Mouse (Mus musculus) kidney, postnatal 0 days (tissue): ENCODE measurements around the gene Large2. TPM values are rescaled to one million over a fixed set of nuclear protein-coding genes. Genes with fewer than 3 reads are reported as not detected.

Source experiments
- ATAC-seq: fragments of 200-750 bp; cut with Nextera tagmentation; replicated peaks from 2 replicates; pipeline ENCODE4 v1.8.0; 2017; ENCODE audit warnings: low read depth, moderate number of reproducible peaks, moderate TSS enrichment, moderate library complexity; ENCODE audit not compliant: low FRiP score
- DNase-seq: peaks from one replicate; pipeline ENCODE4 v3.0.0-alpha.2; 2016; ENCODE audit warnings: low spot score
- H3K27ac ChIP-seq: fragments of 300-500 bp; sonication (generic); 2 replicates; pipeline ENCODE4 v1.5.1; 2014; ENCODE audit warnings: mild to moderate bottlenecking
- H3K27me3 ChIP-seq: fragments of 300-500 bp; sonication (generic); 2 replicates; pipeline ENCODE4 v1.6.1; 2014; ENCODE audit warnings: low read length, mixed read lengths; ENCODE audit not compliant: insufficient read depth
- H3K36me3 ChIP-seq: fragments of 300-500 bp; sonication (generic); 2 replicates; pipeline ENCODE4 v1.6.1; 2014; ENCODE audit warnings: low read length, mixed read lengths; ENCODE audit not compliant: insufficient read depth
- H3K4me1 ChIP-seq: fragments of 300-500 bp; sonication (generic); replicated peaks from 2 replicates; pipeline ENCODE4 v1.6.1; 2014; ENCODE audit warnings: antibody characterized with exemption, low read length, mixed read lengths; ENCODE audit not compliant: insufficient read depth
- H3K4me2 ChIP-seq: fragments of 300-500 bp; sonication (generic); 2 replicates; pipeline ENCODE4 v1.6.1; 2014; ENCODE audit warnings: mild to moderate bottlenecking, low read length, moderate library complexity, mixed read lengths
- H3K4me3 ChIP-seq: fragments of 300-500 bp; sonication (generic); replicated peaks from 2 replicates; pipeline ENCODE4 v1.5.1; 2014; ENCODE audit warnings: low read depth, low read length
- H3K9ac ChIP-seq: fragments of 300-500 bp; sonication (generic); 2 replicates; pipeline ENCODE4 v1.6.1; 2014; ENCODE audit warnings: low read depth, low read length
- H3K9me3 ChIP-seq: fragments of 300-500 bp; sonication (generic); replicated peaks from 2 replicates; pipeline ENCODE4 v1.6.1; 2016; ENCODE audit warnings: low read length, inconsistent platforms, mixed read lengths
- CTCF ChIP-seq: IDR thresholded peaks from 2 replicates; pipeline ENCODE4 v1.5.1; 2016; ENCODE audit warnings: antibody characterized with exemption, low read depth, mild to moderate bottlenecking, moderate library complexity
- WGBS: fragments of 180-500 bp; shearing (Covaris S2); extraction: QIAGEN DNeasy Blood & Tissue Kit; methylation state at CpG from one replicate; pipeline ENCODE4 v1.1.7; 2014; 5-methylcytosine and 5-hydroxymethylcytosine counted together
- polyA plus RNA-seq: library from polyadenylated mRNA; unstranded; fragments of >200 nt; fragmentation: Nextera tagmentation; extraction: Ambion mirVana; gene quantifications from 2 replicates; pipeline ENCODE4 v1.2.1, GENCODE M21; 2015

Large2 gene
- polyA plus RNA-seq, 1 experiment from 2014 or later: 30.6 TPM

- Histone ChIP-seq H3K27ac (peak overlapping the region; percentile 73), H3K27me3 (no peaks in the 10 kb centered on the region; the same call in 1 of the 2 replicates), H3K9ac (peak overlapping the region; percentile 49), H3K4me2 (peak overlapping the region; percentile 56), H3K36me3 (0 out of 2 replicates have a peak, but pooled peaks cover 1% of the 10 kb centered on the region), H3K9me3 (no peaks in the 10 kb centered on the region), H3K4me3 (peak overlapping the region; percentile 24), H3K4me1 (peaks cover 31% of the 10 kb centered on the region)
- DNase-seq: no peak
- no peak for TF ChIP-seq CTCF
- WGBS: 23% methylated on average over 11 of the region's 11 CpGs
- no peak for ATAC-seq
Measured at GRCm38 (mm10) chr2:92391703-92392317, 17.1 kb upstream of the Large2 start.

DNA sequence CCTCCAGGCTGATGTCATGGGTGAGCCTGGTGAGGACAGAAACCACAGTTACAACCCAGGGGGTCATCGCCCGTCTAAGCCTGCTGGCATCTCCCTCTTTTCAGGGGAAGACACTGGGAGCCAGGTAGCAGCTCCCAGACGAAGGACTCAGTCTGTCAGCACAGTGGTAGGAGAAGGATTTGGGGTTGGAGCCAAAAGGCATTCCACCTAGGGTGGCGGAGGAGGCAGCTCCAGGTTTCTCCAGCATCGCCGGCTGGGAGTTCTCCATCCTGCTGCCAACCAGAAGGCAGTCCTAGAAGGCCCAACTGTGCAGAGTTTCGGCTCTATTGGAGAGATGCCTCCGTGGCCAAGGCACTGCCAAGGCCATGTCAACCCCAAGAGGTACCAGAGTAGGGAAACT lies 16.4 kb upstream of the Large2 start:
- TF ChIP-seq CTCF: no peak
- no peaks in the 10 kb centered on the region; the same call in 1 of the 2 replicates for H3K27me3 ChIP-seq
- no peak overlapping the region for H3K4me2 ChIP-seq
- H3K4me1 ChIP-seq: peaks cover 31% of the 10 kb centered on the region
- H3K27ac ChIP-seq: no peak overlapping the region
- H3K9me3 ChIP-seq: no peaks in the 10 kb centered on the region
- DNase-seq: no peak
- H3K4me3 ChIP-seq: no peak overlapping the region
- H3K9ac ChIP-seq: no peak overlapping the region
- 0 out of 2 replicates have a peak, but pooled peaks cover 7% of the 10 kb centered on the region for H3K36me3 ChIP-seq
- 87% methylated on average over 8 of the region's 8 CpGs for WGBS
- ATAC-seq: no peak

DNA sequence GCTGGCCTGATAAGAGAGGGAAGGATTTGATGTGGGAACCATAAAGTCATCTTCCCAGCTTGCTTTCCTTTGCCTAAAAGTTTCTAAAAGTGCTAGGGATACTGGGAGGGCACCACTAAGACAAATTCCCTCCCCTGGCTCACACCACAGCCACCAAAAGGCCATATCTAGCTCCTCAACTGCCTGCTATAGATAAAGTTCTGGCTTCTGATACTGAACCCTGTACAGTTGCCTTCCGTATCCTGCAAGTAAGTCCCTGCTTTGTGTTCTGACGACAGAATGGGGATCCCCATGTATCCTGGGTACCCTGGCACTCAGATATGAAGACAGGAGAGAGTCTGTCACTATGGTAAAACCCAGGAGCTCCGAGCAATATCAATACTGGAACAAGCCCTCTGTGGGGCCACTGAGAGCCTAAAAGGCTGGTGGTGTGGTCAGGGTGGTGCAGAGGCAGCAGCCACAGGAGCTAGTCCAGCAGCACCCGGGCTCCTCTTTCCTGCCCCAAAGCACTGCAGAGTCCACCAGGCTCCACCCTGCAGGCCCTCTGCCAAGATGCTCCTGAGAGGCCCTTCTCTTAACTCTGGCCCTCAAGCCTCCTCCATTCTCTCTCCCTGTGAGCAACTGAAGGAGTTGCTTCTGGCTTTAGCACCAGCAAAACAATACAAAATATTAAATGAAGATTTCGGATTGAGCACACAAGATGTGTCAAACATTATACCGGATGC lies 15.7 kb upstream of the Large2 start:
- Histone ChIP-seq H3K27ac (no peak overlapping the region), H3K4me2 (no peak overlapping the region), H3K4me1 (peaks cover 31% of the 10 kb centered on the region), H3K27me3 (no peaks in the 10 kb centered on the region; the same call in 1 of the 2 replicates), H3K9ac (no peak overlapping the region), H3K36me3 (0 out of 2 replicates have a peak, but pooled peaks cover 11% of the 10 kb centered on the region), H3K9me3 (no peaks in the 10 kb centered on the region), H3K4me3 (no peak overlapping the region)
- TF ChIP-seq CTCF: no peak
- DNase-seq (no peak), ATAC-seq (no peak)
- 77% methylated on average over 6 of the region's 6 CpGs for WGBS

DNA sequence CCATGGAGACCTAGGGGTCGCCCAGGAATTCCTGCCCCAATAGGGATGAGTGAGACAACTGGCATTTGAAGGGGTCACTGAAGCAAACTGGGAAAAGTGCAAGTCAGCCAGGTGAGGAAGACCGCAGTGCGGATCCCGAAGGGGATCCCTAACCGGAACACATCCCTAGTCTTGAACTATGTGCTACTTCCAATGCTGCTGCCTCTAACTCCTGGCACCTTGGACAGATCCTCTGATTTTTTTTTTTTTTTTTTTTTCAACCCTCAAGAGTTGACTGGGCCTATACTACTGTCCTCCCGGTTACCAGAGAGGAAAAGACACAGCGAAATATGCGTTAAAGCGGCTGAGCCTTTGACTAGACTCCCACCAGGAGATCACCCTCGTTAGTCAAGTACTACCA lies 15.0 kb upstream of the Large2 start:
- 8% methylated on average over 10 of the region's 10 CpGs for WGBS
- DNase-seq (no peak), ATAC-seq (no peak)
- H3K4me2 ChIP-seq: peak overlapping the region; percentile 90
- peaks cover 18% of the 10 kb centered on the region; the same call in 1 of the 2 replicates for H3K36me3 ChIP-seq
- TF ChIP-seq CTCF: no peak
- peak overlapping the region; percentile 69 for H3K4me3 ChIP-seq
- peak overlapping the region; percentile 68; the same call in 1 of the 2 replicates for H3K9ac ChIP-seq
- no peaks in the 10 kb centered on the region for H3K9me3 ChIP-seq
- no peak overlapping the region for H3K27ac ChIP-seq
- peaks cover 31% of the 10 kb centered on the region for H3K4me1 ChIP-seq
- H3K27me3 ChIP-seq: no peaks in the 10 kb centered on the region; the same call in 1 of the 2 replicates

DNA sequence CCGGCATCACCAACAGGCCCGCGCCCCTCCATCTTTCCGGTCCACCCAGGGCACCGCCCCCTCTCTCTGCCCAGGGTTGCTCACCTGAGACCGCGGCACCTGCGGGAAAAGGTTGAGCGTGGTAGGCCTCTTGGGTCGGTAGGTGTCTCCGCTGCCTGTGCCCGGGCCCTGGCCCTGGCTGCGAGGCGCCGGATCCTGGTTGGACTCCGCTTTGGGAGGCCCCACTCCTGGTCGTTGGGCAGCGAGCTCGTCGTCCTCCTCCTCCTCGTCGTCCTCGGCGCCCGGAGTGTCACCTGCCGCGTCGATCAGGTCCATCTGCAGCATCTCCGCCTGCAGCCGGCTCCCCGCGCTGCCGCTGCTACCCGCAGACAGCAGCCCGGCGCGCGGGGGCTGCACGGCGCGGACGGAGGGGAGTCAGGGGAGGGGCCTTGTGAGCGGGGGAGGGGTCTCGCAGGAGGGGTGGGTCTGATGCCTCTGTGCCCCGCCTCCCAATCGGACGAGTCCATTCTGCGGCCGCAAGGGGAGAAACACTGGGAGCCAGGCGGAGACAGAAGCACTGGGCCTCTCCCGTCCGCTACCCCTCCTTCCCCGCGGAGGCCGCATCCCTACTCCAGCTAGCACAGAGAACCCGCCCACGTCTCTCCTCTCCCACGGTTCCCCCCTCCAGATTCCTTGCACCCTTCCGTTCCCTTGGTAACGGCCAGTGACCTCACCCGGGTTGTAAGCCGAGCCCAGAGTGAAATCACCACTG lies 14.4 kb upstream of the Large2 start:
- Histone ChIP-seq H3K9ac (peak overlapping the region; percentile 68), H3K4me1 (peaks cover 31% of the 10 kb centered on the region), H3K4me3 (peak overlapping the region; percentile 69), H3K9me3 (no peaks in the 10 kb centered on the region), H3K4me2 (peak overlapping the region; percentile 90), H3K27ac (peak overlapping the region; percentile 79), H3K36me3 (peaks cover 22% of the 10 kb centered on the region; the same call in 1 of the 2 replicates), H3K27me3 (no peaks in the 10 kb centered on the region; the same call in 1 of the 2 replicates)
- ATAC-seq: peak; percentile 92
- DNase-seq: peak; percentile 98
- no peak; the same call in 1 of the 2 replicates for TF ChIP-seq CTCF
- under 1% methylated on average over 53 of the region's 62 CpGs for WGBS

DNA sequence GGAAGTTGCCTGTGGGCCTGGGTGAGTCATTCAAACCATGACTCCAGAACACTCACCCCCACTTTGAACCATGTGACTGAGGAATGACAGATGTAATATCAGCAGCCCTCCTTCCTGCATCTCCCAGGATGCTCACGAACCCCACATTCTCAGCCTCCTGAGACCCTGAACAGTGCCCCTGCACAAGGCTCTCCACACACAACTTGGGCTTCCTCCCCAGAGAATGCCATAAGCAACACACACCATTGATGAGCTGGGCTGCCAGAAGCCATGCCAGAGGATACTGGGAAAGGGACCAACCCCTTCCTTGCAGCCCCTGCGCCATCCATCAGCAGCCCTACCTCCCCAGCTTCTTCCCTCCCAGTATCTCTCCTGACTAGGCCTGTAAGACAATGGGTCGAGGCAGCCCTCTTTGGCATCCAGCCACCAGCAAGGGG lies 13.4 kb upstream of the Large2 start:
- no peaks in the 10 kb centered on the region for H3K27me3 ChIP-seq
- peaks cover 31% of the 10 kb centered on the region for H3K4me1 ChIP-seq
- DNase-seq (no peak), ATAC-seq (no peak)
- no peaks in the 10 kb centered on the region for H3K9me3 ChIP-seq
- peak overlapping the region; percentile 69 for H3K4me3 ChIP-seq
- H3K36me3 ChIP-seq: peaks cover 22% of the 10 kb centered on the region; the same call in 1 of the 2 replicates
- H3K9ac ChIP-seq: peak overlapping the region; percentile 68; the same call in 1 of the 2 replicates
- WGBS: 52% methylated on average over 3 of the region's 3 CpGs
- no peak overlapping the region for H3K27ac ChIP-seq
- peak overlapping the region; percentile 90 for H3K4me2 ChIP-seq
- TF ChIP-seq CTCF: no peak
